Mouse (Mus musculus): ENCODE measurements around the gene Zeb2. TPM values are rescaled to one million over a fixed set of nuclear protein-coding genes. Genes with fewer than 3 reads are reported as not detected.

The Zeb2 gene
- polyA plus RNA-seq, 1 experiment = 57.8 TPM

Other genes starting within 250 kb of the Zeb2 start
- gene Gtdc1, start 189.7 kb downstream of the Zeb2 start, polyA plus RNA-seq (2012; rRNA removed) = 6.5 and 6.6 TPM in 2 replicates

Data from gonadal fat pad, adult 2 months (tissue).